Mouse (Mus musculus): Measurements from ENCODE around the gene Teddm1b. TPM values are rescaled to one million over a fixed set of nuclear protein-coding genes. Genes with fewer than 3 reads are reported as not detected.
"Not testable (repeated sequence)": the region's sequence is repeated elsewhere in the genome, so short reads cannot be mapped to it uniquely, and the experiment has no call there.

Gene Teddm1b
- polyA plus RNA-seq (2015; fragmentation: Nextera tagmentation; extraction: Ambion mirVana): 0.10 TPM in 2 replicates

GRCm38 (mm10) chr1:153874045-153874444 lies at the start of gene Teddm1b:
Gene Teddm1b (plus strand): TSS chr1:153874345.
- no peak within 1 kb of the TSS for H3K27ac ChIP-seq
- no peak within 1 kb of the TSS for H3K4me3 ChIP-seq
- H3K9ac ChIP-seq: no peak within 1 kb of the TSS
- no peaks in the 10 kb centered on the region for H3K36me3 ChIP-seq
- H3K27me3 ChIP-seq: no peaks in the 10 kb centered on the region
- ATAC-seq (replicated peaks; ENCODE audit: insufficient number of reproducible peaks, insufficient read depth, low FRiP score, low read depth): no peak
- 77% methylated on average over 6 of the region's 6 CpGs for WGBS
- no peaks in the 10 kb centered on the region for H3K9me3 ChIP-seq (replicated peaks)
- H3K4me1 ChIP-seq (replicated peaks): no peaks in the 10 kb centered on the region
- no peak within 1 kb of the TSS for H3K4me2 ChIP-seq

GRCm38 (mm10) chr1:153830746-153831145 lies 43.4 kb upstream of the Teddm1b start:
- H3K4me1 ChIP-seq (replicated peaks): no peaks in the 10 kb centered on the region
- WGBS: 69% methylated on average over 4 of the region's 4 CpGs
- ATAC-seq (replicated peaks; ENCODE audit: insufficient number of reproducible peaks, insufficient read depth, low FRiP score, low read depth): no peak

DNA sequence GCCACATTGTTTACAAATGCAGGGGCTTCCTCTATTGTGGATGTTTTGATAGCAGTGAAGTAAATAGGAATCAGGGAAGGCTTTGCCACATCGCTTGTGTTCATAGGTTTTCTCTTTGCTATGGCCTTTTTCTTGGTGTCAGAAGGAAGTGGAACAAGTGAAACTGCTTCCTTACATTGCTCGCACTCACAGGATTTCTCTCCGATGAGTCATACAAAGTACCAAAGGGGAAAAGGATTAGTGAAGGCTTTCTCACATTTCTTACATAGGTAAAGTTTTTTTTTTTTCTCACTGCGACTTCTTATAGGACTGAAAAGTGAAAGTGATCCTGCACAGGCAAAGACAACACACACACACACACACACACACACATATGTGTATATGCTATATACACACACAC lies 38.1 kb upstream of the Teddm1b start:
- Histone ChIP-seq H3K9me3 (replicated peaks) (no peaks in the 10 kb centered on the region), H3K9ac (no peak overlapping the region), H3K27me3 (no peaks in the 10 kb centered on the region), H3K4me3 (no peak overlapping the region), H3K36me3 (no peaks in the 10 kb centered on the region), H3K4me1 (replicated peaks) (no peaks in the 10 kb centered on the region), H3K4me2 (no peak overlapping the region), H3K27ac (no peak overlapping the region)
- ATAC-seq (replicated peaks; ENCODE audit: insufficient number of reproducible peaks, insufficient read depth, low FRiP score, low read depth): no peak
- WGBS: 51% methylated on average over 4 of the region's 4 CpGs

More at GRCm38 (mm10) chr1:153830746-153831145, 43.4 kb upstream of the Teddm1b start:
- Histone ChIP-seq H3K27ac (no peak overlapping the region), H3K9ac (no peak overlapping the region), H3K4me2 (no peak overlapping the region), H3K9me3 (replicated peaks) (no peaks in the 10 kb centered on the region), H3K27me3 (no peaks in the 10 kb centered on the region), H3K4me3 (no peak overlapping the region), H3K36me3 (no peaks in the 10 kb centered on the region)

DNA sequence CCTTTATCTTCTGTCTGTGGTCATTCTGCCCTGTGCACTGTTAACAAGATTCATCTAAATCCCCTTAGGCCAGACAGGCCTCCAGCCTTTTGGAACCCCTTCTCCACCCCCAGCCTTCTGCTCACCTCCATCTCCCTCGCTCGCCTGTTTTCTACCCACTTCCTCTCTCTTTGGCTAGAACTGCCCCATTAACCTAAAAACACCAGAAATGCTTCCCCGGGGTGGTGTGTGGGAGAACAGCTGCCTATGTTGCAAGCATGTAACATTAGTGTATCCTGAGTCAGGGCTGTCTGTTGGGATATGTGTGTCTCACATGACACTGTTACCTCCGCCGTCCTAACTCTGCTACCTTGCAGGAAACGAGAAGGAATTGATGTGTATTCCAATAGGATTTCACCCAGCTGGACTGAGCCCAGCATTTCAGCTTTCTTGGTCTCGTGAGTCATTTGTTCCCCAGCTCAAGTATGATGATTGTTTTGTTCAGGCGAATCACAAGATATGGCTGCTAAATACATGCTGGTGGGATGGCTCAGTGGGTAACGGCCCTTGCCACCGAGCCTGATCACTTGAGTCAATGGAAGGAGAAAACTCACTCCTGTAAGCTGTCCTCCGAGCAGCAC lies 31.9 kb upstream of the Teddm1b start:
- Histone ChIP-seq H3K27ac (no peak overlapping the region), H3K9ac (no peak overlapping the region), H3K27me3 (no peaks in the 10 kb centered on the region), H3K4me1 (replicated peaks) (no peaks in the 10 kb centered on the region), H3K4me2 (no peak overlapping the region), H3K4me3 (no peak overlapping the region), H3K36me3 (no peaks in the 10 kb centered on the region), H3K9me3 (replicated peaks) (no peaks in the 10 kb centered on the region)
- WGBS: 77% methylated on average over 11 of the region's 11 CpGs
- ATAC-seq (replicated peaks; ENCODE audit: insufficient number of reproducible peaks, insufficient read depth, low FRiP score, low read depth): no peak

DNA sequence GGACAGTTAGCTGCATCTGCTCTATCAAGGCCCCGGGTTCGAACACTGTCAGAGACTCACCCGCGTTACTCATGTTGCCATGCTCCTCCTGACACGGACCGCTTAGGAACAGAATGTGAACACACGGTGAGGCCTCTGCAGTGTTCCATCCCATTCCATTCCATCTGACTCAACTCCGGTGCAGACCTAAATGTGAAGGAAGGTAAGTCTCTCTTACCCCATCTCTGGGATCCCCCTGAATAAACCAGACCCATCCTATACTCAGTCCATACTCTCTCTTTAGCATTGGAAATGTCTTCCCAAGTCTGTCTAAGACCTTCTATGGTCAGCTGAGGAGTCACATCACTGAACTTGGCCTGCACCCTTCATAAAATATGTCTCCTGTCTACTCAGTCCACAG lies 30.1 kb upstream of the Teddm1b start, which contains the start of gene Rgsl1:
TSS of gene Rgsl1 (minus strand) at position 101 of the 400 bp plus-strand sequence.
- no peaks in the 10 kb centered on the region for H3K36me3 ChIP-seq
- 94% methylated on average over 8 of the region's 8 CpGs for WGBS

DNA sequence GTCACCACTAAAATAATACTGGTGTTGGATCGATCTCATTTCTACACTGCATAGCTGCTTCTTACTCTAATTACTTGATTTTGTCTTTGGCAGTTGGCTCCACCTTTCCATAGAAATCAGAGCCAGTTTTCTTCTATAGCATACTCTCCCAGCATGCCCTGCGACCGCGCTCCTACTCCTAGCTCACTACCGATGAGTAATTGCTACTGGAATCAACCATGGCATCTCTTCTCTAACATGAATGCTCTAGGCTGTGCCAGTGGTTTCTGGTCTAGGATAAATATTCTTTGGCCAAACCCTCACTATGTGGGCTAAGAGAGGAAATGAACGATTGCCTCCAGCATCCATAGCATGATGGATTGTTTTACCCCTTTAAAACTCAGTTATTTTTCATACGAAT lies 27.7 kb upstream of the Teddm1b start:
- no peak for ATAC-seq (replicated peaks; ENCODE audit: insufficient number of reproducible peaks, insufficient read depth, low FRiP score, low read depth)
- WGBS: 79% methylated on average over 7 of the region's 7 CpGs
- Histone ChIP-seq H3K4me3 (no peak overlapping the region), H3K4me1 (replicated peaks) (no peaks in the 10 kb centered on the region), H3K36me3 (no peaks in the 10 kb centered on the region), H3K4me2 (no peak overlapping the region), H3K27ac (no peak overlapping the region), H3K9me3 (replicated peaks) (no peaks in the 10 kb centered on the region), H3K27me3 (no peaks in the 10 kb centered on the region), H3K9ac (no peak overlapping the region)

More for the DNA sequence above, 30.1 kb upstream of the Teddm1b start, which contains the start of gene Rgsl1:
- no peak within 1 kb of the TSS for H3K9ac ChIP-seq
- H3K4me1 ChIP-seq (replicated peaks): no peaks in the 10 kb centered on the region
- no peaks in the 10 kb centered on the region for H3K9me3 ChIP-seq (replicated peaks)
- no peak for ATAC-seq (replicated peaks; ENCODE audit: insufficient number of reproducible peaks, insufficient read depth, low FRiP score, low read depth)
- no peaks in the 10 kb centered on the region for H3K27me3 ChIP-seq
- H3K27ac ChIP-seq: no peak within 1 kb of the TSS
- H3K4me3 ChIP-seq: no peak within 1 kb of the TSS
- no peak within 1 kb of the TSS for H3K4me2 ChIP-seq

DNA sequence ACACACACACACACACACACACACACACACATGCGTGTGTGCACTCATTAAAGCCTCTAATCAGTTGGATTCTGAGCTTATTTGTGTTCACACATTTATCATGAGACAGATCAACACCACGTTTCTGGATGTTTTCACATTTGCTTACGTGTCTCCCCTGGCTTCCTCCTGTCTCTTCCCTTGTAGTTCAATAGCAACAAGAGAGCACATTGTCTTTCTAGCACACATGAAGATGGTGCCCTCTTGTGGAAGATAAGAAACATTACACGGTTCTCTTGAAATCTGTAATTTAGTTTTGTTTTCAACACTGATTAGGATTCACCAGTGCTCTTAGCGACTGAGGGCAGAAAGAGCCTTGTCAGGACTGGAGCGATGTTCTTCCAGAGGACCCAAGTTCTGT lies 27.3 kb upstream of the Teddm1b start:
- H3K27ac ChIP-seq: no peak overlapping the region
- H3K4me1 ChIP-seq (replicated peaks): no peaks in the 10 kb centered on the region
- no peaks in the 10 kb centered on the region for H3K36me3 ChIP-seq
- peak overlapping the region; percentile 27; the same call in 1 of the 2 replicates for H3K4me2 ChIP-seq
- no peak overlapping the region for H3K4me3 ChIP-seq
- no peak overlapping the region for H3K9ac ChIP-seq
- no peak for ATAC-seq (replicated peaks; ENCODE audit: insufficient number of reproducible peaks, insufficient read depth, low FRiP score, low read depth)
- 23% methylated on average over 6 of the region's 6 CpGs for WGBS
- H3K9me3 ChIP-seq (replicated peaks): no peaks in the 10 kb centered on the region
- H3K27me3 ChIP-seq: no peaks in the 10 kb centered on the region

- H3K27me3 ChIP-seq; H3K36me3 ChIP-seq; H3K4me1 ChIP-seq (replicated peaks); H3K4me3 ChIP-seq; ATAC-seq (replicated peaks; ENCODE audit: insufficient number of reproducible peaks, insufficient read depth, low FRiP score, low read depth); H3K4me2 ChIP-seq; H3K9ac ChIP-seq; H3K9me3 ChIP-seq (replicated peaks); H3K27ac ChIP-seq: not testable (repeated sequence)
- 68% methylated on average over 7 of the region's 7 CpGs for WGBS
Observed at GRCm38 (mm10) chr1:153852696-153853095, 21.4 kb upstream of the Teddm1b start.

- Histone ChIP-seq H3K4me1 (replicated peaks) (no peaks in the 10 kb centered on the region), H3K4me2 (no peak overlapping the region), H3K27ac (no peak overlapping the region), H3K4me3 (no peak overlapping the region), H3K36me3 (no peaks in the 10 kb centered on the region), H3K9ac (no peak overlapping the region), H3K27me3 (no peaks in the 10 kb centered on the region), H3K9me3 (replicated peaks) (no peaks in the 10 kb centered on the region)
- 75% methylated on average over 8 of the region's 8 CpGs for WGBS
- ATAC-seq (replicated peaks; ENCODE audit: insufficient number of reproducible peaks, insufficient read depth, low FRiP score, low read depth): no peak
Observed at GRCm38 (mm10) chr1:153855946-153856345, 18.2 kb upstream of the Teddm1b start.

DNA sequence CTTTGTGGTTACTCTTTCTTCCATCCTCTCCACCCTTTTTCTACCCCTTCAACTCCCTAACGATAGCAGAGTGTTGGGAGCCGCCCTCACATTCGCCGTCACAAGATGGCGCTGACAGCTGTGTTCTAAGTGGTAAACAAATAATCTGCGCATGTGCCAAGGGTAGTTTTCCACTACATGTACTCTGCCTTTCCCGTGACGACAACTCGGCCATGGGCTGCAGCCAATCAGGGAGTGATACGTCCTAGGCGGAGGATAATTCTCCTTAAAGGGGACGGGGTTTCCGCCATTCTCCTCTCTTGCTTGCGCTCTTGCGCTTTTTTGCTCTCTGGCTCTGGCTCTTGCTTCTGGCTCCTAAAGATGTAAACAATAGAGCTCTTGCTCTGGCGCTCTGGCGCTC lies 6.2 kb downstream of the Teddm1b start:
- not testable (repeated sequence) for ATAC-seq (replicated peaks; ENCODE audit: insufficient number of reproducible peaks, insufficient read depth, low FRiP score, low read depth); H3K4me1 ChIP-seq (replicated peaks); H3K9me3 ChIP-seq (replicated peaks); H3K4me3 ChIP-seq; H3K4me2 ChIP-seq; H3K36me3 ChIP-seq; H3K27me3 ChIP-seq; H3K27ac ChIP-seq; H3K9ac ChIP-seq
- WGBS: 92% methylated on average over 17 of the region's 17 CpGs

GRCm38 (mm10) chr1:153886024-153886633 lies 12.0 kb downstream of the Teddm1b start:
- no peak overlapping the region for H3K4me3 ChIP-seq
- whole genome bisulfite sequencing: 28% methylated on average over 17 of the region's 17 CpGs
- H3K27ac ChIP-seq: no peak overlapping the region
- no peak overlapping the region for H3K9ac ChIP-seq
- no peaks in the 10 kb centered on the region for H3K9me3 ChIP-seq (replicated peaks)
- H3K27me3 ChIP-seq: no peaks in the 10 kb centered on the region
- no peaks in the 10 kb centered on the region for H3K36me3 ChIP-seq
- ATAC-seq (replicated peaks; ENCODE audit: insufficient number of reproducible peaks, insufficient read depth, low FRiP score, low read depth): no peak
- H3K4me2 ChIP-seq: no peak overlapping the region
- no peaks in the 10 kb centered on the region for H3K4me1 ChIP-seq (replicated peaks)

DNA sequence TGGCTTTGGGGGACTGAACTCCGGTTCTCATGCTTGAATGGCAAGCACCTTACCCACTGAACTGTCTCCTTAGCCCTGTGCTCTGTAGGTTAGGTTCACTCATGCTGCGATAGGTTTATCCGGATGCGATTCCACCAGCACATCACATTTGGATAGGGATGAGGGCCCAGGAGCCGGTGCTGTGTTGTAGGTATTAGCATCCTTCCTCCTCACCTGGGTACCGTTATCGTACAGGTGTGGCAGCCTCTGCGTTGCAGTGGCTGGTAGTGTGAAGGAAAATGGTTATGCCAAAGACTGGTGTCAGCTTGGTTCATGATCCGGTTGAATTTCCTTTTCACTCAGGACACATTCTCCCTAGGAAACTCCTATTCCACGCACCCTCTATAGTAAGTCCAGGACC lies 16.0 kb downstream of the Teddm1b start:
- no peaks in the 10 kb centered on the region for H3K9me3 ChIP-seq (replicated peaks)
- no peak overlapping the region for H3K4me3 ChIP-seq
- no peaks in the 10 kb centered on the region for H3K36me3 ChIP-seq
- H3K27me3 ChIP-seq: no peaks in the 10 kb centered on the region
- H3K9ac ChIP-seq: no peak overlapping the region
- WGBS: 94% methylated on average over 10 of the region's 10 CpGs
- H3K27ac ChIP-seq: no peak overlapping the region
- peaks cover 3% of the 10 kb centered on the region; the same call in 1 of the 2 replicates for H3K4me1 ChIP-seq (replicated peaks)
- H3K4me2 ChIP-seq: no peak overlapping the region
- ATAC-seq (replicated peaks; ENCODE audit: insufficient number of reproducible peaks, insufficient read depth, low FRiP score, low read depth): no peak
